Mouse (Mus musculus): Measurements from ENCODE around the gene Zfr2. TPM values are rescaled to one million over a fixed set of nuclear protein-coding genes. Genes with fewer than 3 reads are reported as not detected.

Gene Zfr2
- polyA plus RNA-seq, 2 experiments = 9.7 to 39.7 TPM

- Histone ChIP-seq H3K27ac (replicated peaks; ENCODE audit: low read depth, low read length) (no peak overlapping the region), H3K4me2 (replicated peaks; ENCODE audit: low read depth, low read length, severe bottlenecking) (no peak overlapping the region), H3K4me3 (replicated peaks; ENCODE audit: low read length) (no peak overlapping the region), H3K27me3 (ENCODE audit: control insufficient read depth, insufficient read depth, low read length) (peaks cover 16% of the 10 kb centered on the region), H3K4me1 (ENCODE audit: control insufficient read depth, insufficient read depth, low read length) (no peaks in the 10 kb centered on the region), H3K9me3 (ENCODE audit: control insufficient read depth, low read length) (no peaks in the 10 kb centered on the region), H3K9ac (ENCODE audit: low read depth, low read length, severe bottlenecking) (no peak overlapping the region), H3K36me3 (ENCODE audit: control insufficient read depth, insufficient read depth, low read length) (no peaks in the 10 kb centered on the region)
- no peak for ATAC-seq (ENCODE audit: low FRiP score, low read depth)
- TF ChIP-seq POLR2A (IDR thresholded peaks at IDR 0.05; ENCODE audit: borderline replicate concordance, extremely low read depth, insufficient read depth, insufficient read length) = no peak
- 87% methylated on average over 16 of the region's 16 CpGs for WGBS
- DNase-seq (ENCODE audit: low spot score) = no peak
Measured at GRCm38 (mm10) chr10:81242021-81242420, 9.1 kb downstream of the Zfr2 start.

GRCm38 (mm10) chr10:81244146-81244545, 11.2 kb downstream of the Zfr2 start:
- no peak for ATAC-seq (ENCODE audit: low FRiP score, low read depth)
- no peak overlapping the region for H3K4me2 ChIP-seq (replicated peaks; ENCODE audit: low read depth, low read length, severe bottlenecking)

GRCm38 (mm10) chr10:81244595-81244994, 11.6 kb downstream of the Zfr2 start:
- Histone ChIP-seq H3K4me1 (ENCODE audit: control insufficient read depth, insufficient read depth, low read length) (no peaks in the 10 kb centered on the region), H3K27me3 (ENCODE audit: control insufficient read depth, insufficient read depth, low read length) (peaks cover 7% of the 10 kb centered on the region), H3K9ac (ENCODE audit: low read depth, low read length, severe bottlenecking) (no peak overlapping the region), H3K27ac (replicated peaks; ENCODE audit: low read depth, low read length) (no peak overlapping the region), H3K4me3 (replicated peaks; ENCODE audit: low read length) (no peak overlapping the region), H3K36me3 (ENCODE audit: control insufficient read depth, insufficient read depth, low read length) (no peaks in the 10 kb centered on the region), H3K4me2 (replicated peaks; ENCODE audit: low read depth, low read length, severe bottlenecking) (no peak overlapping the region), H3K9me3 (ENCODE audit: control insufficient read depth, low read length) (no peaks in the 10 kb centered on the region)
- TF ChIP-seq POLR2A (IDR thresholded peaks at IDR 0.05; ENCODE audit: borderline replicate concordance, extremely low read depth, insufficient read depth, insufficient read length) = no peak
- ATAC-seq (ENCODE audit: low FRiP score, low read depth) (no peak), DNase-seq (ENCODE audit: low spot score) (no peak)
- whole genome bisulfite sequencing = 8% methylated on average over 17 of the region's 17 CpGs

More at GRCm38 (mm10) chr10:81244146-81244545, 11.2 kb downstream of the Zfr2 start:
- DNase-seq (ENCODE audit: low spot score) = no peak
- H3K27me3 ChIP-seq (ENCODE audit: control insufficient read depth, insufficient read depth, low read length) = peaks cover 12% of the 10 kb centered on the region
- no peak overlapping the region for H3K4me3 ChIP-seq (replicated peaks; ENCODE audit: low read length)
- 80% methylated on average over 4 of the region's 4 CpGs for WGBS
- TF ChIP-seq POLR2A (IDR thresholded peaks at IDR 0.05; ENCODE audit: borderline replicate concordance, extremely low read depth, insufficient read depth, insufficient read length) = no peak
- no peaks in the 10 kb centered on the region for H3K4me1 ChIP-seq (ENCODE audit: control insufficient read depth, insufficient read depth, low read length)
- no peak overlapping the region for H3K9ac ChIP-seq (ENCODE audit: low read depth, low read length, severe bottlenecking)
- H3K9me3 ChIP-seq (ENCODE audit: control insufficient read depth, low read length) = no peaks in the 10 kb centered on the region
- H3K36me3 ChIP-seq (ENCODE audit: control insufficient read depth, insufficient read depth, low read length) = no peaks in the 10 kb centered on the region
- no peak overlapping the region for H3K27ac ChIP-seq (replicated peaks; ENCODE audit: low read depth, low read length)

DNA sequence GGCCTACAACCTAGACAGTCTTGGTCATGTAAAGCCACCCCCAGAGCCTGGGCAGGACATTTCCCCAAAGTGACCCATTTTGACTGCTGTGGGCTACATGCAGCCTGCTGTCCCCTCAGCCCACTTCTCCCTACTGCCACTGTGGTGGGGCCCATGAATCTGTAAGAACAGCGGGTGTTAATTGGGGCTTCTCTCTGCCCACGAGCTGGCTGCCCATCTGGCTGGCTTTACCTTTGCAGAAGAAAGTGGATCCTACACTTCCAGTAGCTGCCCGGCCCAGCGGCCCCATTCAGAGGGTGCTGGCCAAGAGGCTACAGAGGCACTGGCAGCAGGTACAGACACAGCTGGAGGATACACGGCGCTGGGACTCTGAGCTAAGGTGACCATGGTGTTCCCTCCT, 12.2 kb downstream of the Zfr2 start:
- no peak for DNase-seq (ENCODE audit: low spot score)
- Histone ChIP-seq H3K4me2 (replicated peaks; ENCODE audit: low read depth, low read length, severe bottlenecking) (no peak overlapping the region), H3K27me3 (ENCODE audit: control insufficient read depth, insufficient read depth, low read length) (peaks cover 1% of the 10 kb centered on the region), H3K4me1 (ENCODE audit: control insufficient read depth, insufficient read depth, low read length) (no peaks in the 10 kb centered on the region), H3K9me3 (ENCODE audit: control insufficient read depth, low read length) (no peaks in the 10 kb centered on the region), H3K4me3 (replicated peaks; ENCODE audit: low read length) (no peak overlapping the region), H3K27ac (replicated peaks; ENCODE audit: low read depth, low read length) (no peak overlapping the region), H3K36me3 (ENCODE audit: control insufficient read depth, insufficient read depth, low read length) (no peaks in the 10 kb centered on the region), H3K9ac (ENCODE audit: low read depth, low read length, severe bottlenecking) (no peak overlapping the region)
- ATAC-seq (ENCODE audit: low FRiP score, low read depth) = no peak
- WGBS = 86% methylated on average over 6 of the region's 6 CpGs
- no peak for TF ChIP-seq POLR2A (IDR thresholded peaks at IDR 0.05; ENCODE audit: borderline replicate concordance, extremely low read depth, insufficient read depth, insufficient read length)

- Histone ChIP-seq H3K4me2 (replicated peaks; ENCODE audit: low read depth, low read length, severe bottlenecking) (no peak overlapping the region), H3K9me3 (ENCODE audit: control insufficient read depth, low read length) (no peaks in the 10 kb centered on the region), H3K36me3 (ENCODE audit: control insufficient read depth, insufficient read depth, low read length) (no peaks in the 10 kb centered on the region), H3K4me1 (ENCODE audit: control insufficient read depth, insufficient read depth, low read length) (no peaks in the 10 kb centered on the region), H3K9ac (ENCODE audit: low read depth, low read length, severe bottlenecking) (no peak overlapping the region), H3K27ac (replicated peaks; ENCODE audit: low read depth, low read length) (no peak overlapping the region), H3K4me3 (replicated peaks; ENCODE audit: low read length) (no peak overlapping the region), H3K27me3 (ENCODE audit: control insufficient read depth, insufficient read depth, low read length) (peaks cover 18% of the 10 kb centered on the region; the same call in 1 of the 2 replicates)
- no peak for ATAC-seq (ENCODE audit: low FRiP score, low read depth)
- WGBS = 100% methylated on average over 2 of the region's 2 CpGs
- no peak for TF ChIP-seq POLR2A (IDR thresholded peaks at IDR 0.05; ENCODE audit: borderline replicate concordance, extremely low read depth, insufficient read depth, insufficient read length)
- no peak for DNase-seq (ENCODE audit: low spot score)
Measured at GRCm38 (mm10) chr10:81247804-81248203, 14.8 kb downstream of the Zfr2 start.

DNA sequence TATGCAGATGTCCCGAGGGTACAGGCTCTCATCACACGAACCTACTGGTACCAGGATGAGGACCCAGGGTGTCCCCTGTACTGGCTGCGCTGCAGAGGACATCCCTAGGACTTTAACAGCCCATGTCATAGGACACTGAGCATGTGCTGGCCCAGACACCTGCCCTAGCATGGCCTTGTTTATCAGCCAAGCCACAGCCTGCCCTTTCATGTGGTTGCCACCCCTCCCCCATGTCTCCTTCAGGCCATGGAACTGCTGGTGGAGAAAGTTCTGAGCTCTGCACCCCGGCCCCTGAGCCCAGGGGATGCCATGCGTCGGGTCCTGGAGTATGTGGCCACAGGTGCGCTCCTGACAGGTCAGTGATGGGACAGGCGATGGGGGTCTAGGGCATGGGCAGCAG, 16.5 kb downstream of the Zfr2 start:
- no peak overlapping the region for H3K4me3 ChIP-seq (replicated peaks; ENCODE audit: low read length)
- WGBS = 78% methylated on average over 8 of the region's 8 CpGs

More for the DNA sequence above, 16.5 kb downstream of the Zfr2 start:
- H3K36me3 ChIP-seq (ENCODE audit: control insufficient read depth, insufficient read depth, low read length) = no peaks in the 10 kb centered on the region
- 0 out of 2 replicates have a peak, but pooled peaks cover 2% of the 10 kb centered on the region for H3K4me1 ChIP-seq (ENCODE audit: control insufficient read depth, insufficient read depth, low read length)
- no peak overlapping the region for H3K4me2 ChIP-seq (replicated peaks; ENCODE audit: low read depth, low read length, severe bottlenecking)
- no peak for ATAC-seq (ENCODE audit: low FRiP score, low read depth)
- no peak overlapping the region for H3K27ac ChIP-seq (replicated peaks; ENCODE audit: low read depth, low read length)
- TF ChIP-seq POLR2A (IDR thresholded peaks at IDR 0.05; ENCODE audit: borderline replicate concordance, extremely low read depth, insufficient read depth, insufficient read length) = no peak
- peaks cover 27% of the 10 kb centered on the region; the same call in 1 of the 2 replicates for H3K27me3 ChIP-seq (ENCODE audit: control insufficient read depth, insufficient read depth, low read length)
- DNase-seq (ENCODE audit: low spot score) = no peak
- no peaks in the 10 kb centered on the region for H3K9me3 ChIP-seq (ENCODE audit: control insufficient read depth, low read length)
- H3K9ac ChIP-seq (ENCODE audit: low read depth, low read length, severe bottlenecking) = no peak overlapping the region
